Mouse (Mus musculus): Measurements from ENCODE around the gene Hoxa10. TPM values are rescaled to one million over a fixed set of nuclear protein-coding genes. Genes with fewer than 3 reads are reported as not detected.

Hoxa10 gene
- total RNA-seq (2021): not detected
- long read RNA-seq, experiment 1: 0 reads
- long read RNA-seq, experiment 2: 0 reads

GRCm38 (mm10) chr6:52240389-52241000 is at the start of gene Hoxa10:
Hoxa10 (minus strand) TSS chr6:52240854.
- DNase-seq (ENCODE audit: low spot score in 2 of 2): peak in 1 of 2 experiments; percentile 58

- no peak for DNase-seq (ENCODE audit: low spot score in 2 of 2)
These were observed 49.5 kb upstream of the Hoxa10 start for GRCm38 (mm10) chr6:52290186-52290585.

- no peak for DNase-seq (ENCODE audit: low spot score in 2 of 2)
These were observed 43.2 kb upstream of the Hoxa10 start for GRCm38 (mm10) chr6:52283896-52284295.

GRCm38 (mm10) chr6:52281084-52281483 is 40.4 kb upstream of the Hoxa10 start:
- DNase-seq (ENCODE audit: low spot score in 2 of 2): no peak

- no peak for DNase-seq (ENCODE audit: low spot score in 2 of 2)
These were observed 36.3 kb upstream of the Hoxa10 start for GRCm38 (mm10) chr6:52276920-52277319.

GRCm38 (mm10) chr6:52276382-52276781 is 35.7 kb upstream of the Hoxa10 start:
- DNase-seq (ENCODE audit: low spot score in 2 of 2): no peak

GRCm38 (mm10) chr6:52275563-52276280 is 35.1 kb upstream of the Hoxa10 start:
- no peak for DNase-seq (ENCODE audit: low spot score in 2 of 2)

- DNase-seq (ENCODE audit: low spot score in 2 of 2): no peak
These were observed 33.9 kb upstream of the Hoxa10 start for GRCm38 (mm10) chr6:52274576-52274975.

GRCm38 (mm10) chr6:52273656-52274280 is 33.1 kb upstream of the Hoxa10 start:
- DNase-seq (ENCODE audit: low spot score in 2 of 2): no peak

- no peak for DNase-seq (ENCODE audit: low spot score in 2 of 2)
These were observed 32.4 kb upstream of the Hoxa10 start for GRCm38 (mm10) chr6:52272766-52273655.

GRCm38 (mm10) chr6:52270494-52271480 is 30.1 kb upstream of the Hoxa10 start:
- peak; percentile 62 to 68 for DNase-seq (ENCODE audit: low spot score in 2 of 2)

- no peak for DNase-seq (ENCODE audit: low spot score in 2 of 2)
These were observed 28.1 kb upstream of the Hoxa10 start for GRCm38 (mm10) chr6:52268756-52269155.

- no peak for DNase-seq (ENCODE audit: low spot score in 2 of 2)
These were observed 27.7 kb upstream of the Hoxa10 start for GRCm38 (mm10) chr6:52268341-52268740.

GRCm38 (mm10) chr6:52267691-52268090 is 27.0 kb upstream of the Hoxa10 start:
- no peak for DNase-seq (ENCODE audit: low spot score in 2 of 2)

- DNase-seq (ENCODE audit: low spot score in 2 of 2): no peak
These were observed 26.6 kb upstream of the Hoxa10 start for GRCm38 (mm10) chr6:52267221-52267620.

- no peak for DNase-seq (ENCODE audit: low spot score in 2 of 2)
These were observed 26.0 kb upstream of the Hoxa10 start for GRCm38 (mm10) chr6:52266666-52266985.

GRCm38 (mm10) chr6:52265913-52266665 is 25.4 kb upstream of the Hoxa10 start:
- DNase-seq (ENCODE audit: low spot score in 2 of 2): no peak

GRCm38 (mm10) chr6:52265306-52265912 is 24.8 kb upstream of the Hoxa10 start:
- no peak for DNase-seq (ENCODE audit: low spot score in 2 of 2)

Data from left cerebral cortex, adult 18-20 months (tissue).